ENCODE assay signal across 25 mouse cellular contexts in genomic region chr12:83949043-83949442, GRCm38 (mm10). TPM values are rescaled to one million over a fixed set of nuclear protein-coding genes. Genes with fewer than 3 reads are reported as not detected.
DNase-seq lines count a peak whose midpoint lies in the region; ATAC-seq and TF ChIP-seq lines count a peak whose summit lies in the region.
"Had no signal": no experiment of that assay in that cellular context is flagged by ENCODE, and none has a peak within 500 bp of the region (broad histone marks: within the 10 kb centered on the region; RNA-seq: fewer than 3 reads in every experiment).

No protein-coding gene starts in this region.

- peaks cover 3% of the 10 kb centered on the region for H3K9me3 ChIP-seq in G1E (replicated peaks)
- H3K9me3 ChIP-seq in liver, embryonic 11.5 days (ENCODE audit: control insufficient read depth, low read length): no peaks in the 10 kb centered on the region
- H3K9me3 ChIP-seq: embryonic facial prominence, embryonic 12.5 days; hindbrain, embryonic 12.5 days; lung, embryonic 15.5 days; midbrain, embryonic 12.5 days; neural tube, embryonic 13.5 days had no signal

- WGBS in bone marrow, adult 2 months: 35% methylated on average over 4 of the region's 4 CpGs
- 40% methylated on average over 4 of the region's 4 CpGs for WGBS in liver, embryonic 11.5 days

- no peak overlapping the region for H3K9ac ChIP-seq in liver, embryonic 11.5 days (ENCODE audit: low read depth, low read length)
- H3K9ac ChIP-seq: hindbrain, embryonic 12.5 days; limb, embryonic 12.5 days; lung, embryonic 15.5 days; midbrain, embryonic 12.5 days; neural tube, embryonic 13.5 days had no signal

- H3K36me3 ChIP-seq in G1E (replicated peaks): peaks cover 28% of the 10 kb centered on the region
- peaks cover 8% of the 10 kb centered on the region; the same call in 1 of the 2 replicates for H3K36me3 ChIP-seq in liver, embryonic 11.5 days (ENCODE audit: control insufficient read depth, insufficient read depth, low read length)
- H3K36me3 ChIP-seq: embryonic facial prominence, embryonic 12.5 days had no signal

- TF ChIP-seq POLR2A in bone marrow, adult 2 months (IDR thresholded peaks at IDR 0.05; ENCODE audit: borderline replicate concordance, control insufficient read depth, low read depth, low read length): no peak

- TF ChIP-seq CTCF in G1E (IDR thresholded peaks at IDR 0.05; ENCODE audit: low read depth, low read length): no peak
- no peak for TF ChIP-seq CTCF in bone marrow, adult 2 months (IDR thresholded peaks at IDR 0.05; ENCODE audit: control insufficient read depth, insufficient read depth, low read length)

- peak; percentile 72 for ATAC-seq in G1E (ENCODE audit: extremely low read depth, insufficient number of reproducible peaks, low FRiP score, poor library complexity, severe bottlenecking)
- no peak; the same call in 1 of the 2 replicates for ATAC-seq in liver, embryonic 11.5 days (replicated peaks; ENCODE audit: low FRiP score)
- ATAC-seq in megakaryocyte, adult 5-6 weeks (ENCODE audit: poor library complexity, severe bottlenecking): 0 out of 2 replicates have a peak, but pooled peaks have one; percentile 20
- ATAC-seq: CD4-positive, CD25-positive, alpha-beta regulatory T cell, adult 4 months; intestine, postnatal 0 days had no signal

- H3K4me1 ChIP-seq in G1E (ENCODE audit: insufficient read depth, low read depth, low read length): peaks cover 61% of the 10 kb centered on the region
- H3K4me1 ChIP-seq in bone marrow, adult 2 months (ENCODE audit: control insufficient read depth, insufficient read depth, low read length): peaks cover 4% of the 10 kb centered on the region; the same call in 1 of the 2 replicates
- H3K4me1 ChIP-seq in liver, embryonic 11.5 days (replicated peaks; ENCODE audit: control insufficient read depth, insufficient read depth, low read length): peaks cover 36% of the 10 kb centered on the region

- H3K27me3 ChIP-seq in G1E (ENCODE audit: insufficient read depth, low read length): no peaks in the 10 kb centered on the region
- H3K27me3 ChIP-seq in liver, embryonic 11.5 days (replicated peaks; ENCODE audit: control insufficient read depth, insufficient read depth, low read length): no peaks in the 10 kb centered on the region
- H3K27me3 ChIP-seq: embryonic facial prominence, embryonic 12.5 days; hindbrain, embryonic 12.5 days; limb, embryonic 12.5 days; lung, embryonic 15.5 days; neural tube, embryonic 13.5 days had no signal

- peak overlapping the region; percentile 87; the same call in 1 of the 2 replicates for H3K4me3 ChIP-seq in G1E (ENCODE audit: low read depth, low read length)
- no peak overlapping the region for H3K4me3 ChIP-seq in bone marrow, adult 2 months (replicated peaks; ENCODE audit: control insufficient read depth, low read depth, low read length)
- peak overlapping the region; percentile 93 for H3K4me3 ChIP-seq in liver, embryonic 11.5 days (ENCODE audit: low read depth, low read length)
- H3K4me3 ChIP-seq: midbrain, embryonic 12.5 days had no signal

- H3K4me2 ChIP-seq in liver, embryonic 11.5 days: peak overlapping the region; percentile 95

- DNase-seq in G1E (ENCODE audit: low spot score): peak; percentile 88
- no peak for DNase-seq in liver, embryonic 11.5 days (ENCODE audit: low spot score)
- DNase-seq in retina, embryonic 14.5 days (ENCODE audit: low spot score): no peak
- no peak for DNase-seq in lung, postnatal 10 days
- no peak for DNase-seq in thymus, adult 18-20 months
- DNase-seq: cerebellum, adult 8-10 months; gastrocnemius, postnatal 10 days; layer of hippocampus, adult 9-11 months; right cerebral cortex, postnatal 14 days; thymus, postnatal 14 days had no signal

- H3K27ac ChIP-seq in bone marrow, adult 2 months (ENCODE audit: control insufficient read depth, insufficient read depth, low read depth, low read length, poor library complexity): peak overlapping the region; percentile 79; the same call in 1 of the 2 replicates
- H3K27ac ChIP-seq in liver, embryonic 11.5 days (ENCODE audit: low read depth, low read length): no peak overlapping the region
- H3K27ac ChIP-seq: embryonic facial prominence, embryonic 12.5 days; hindbrain, embryonic 12.5 days; midbrain, embryonic 12.5 days; neural tube, embryonic 13.5 days; stomach, postnatal 0 days had no signal

RNA-seq across cellular contexts. Expression of gene Riox1, which starts 1.4 kb away (rescaled TPM):
- total RNA-seq in G1E (2014; fragmentation: Nextera tagmentation): 25.8 and 30.6 TPM in 2 replicates
- total RNA-seq in G1E (2017): 28.0 and 35.7 TPM in 2 replicates
- polyA plus RNA-seq in G1E (2012): 107 and 138 TPM in 2 replicates
- polyA plus RNA-seq in bone marrow, adult 2 months (2011; ENCODE audit: insufficient read depth, insufficient read length, low replicate concordance, missing spikeins): 7.0 and 15.2 TPM in 2 replicates
- 24.7 and 25.2 TPM in 2 replicates for polyA plus RNA-seq in liver, embryonic 11.5 days (2014; fragmentation: Nextera tagmentation; extraction: Ambion mirVana)
- 10.1 and 11.2 TPM in 2 replicates for total RNA-seq in megakaryocyte, adult 5-6 weeks (2015)
- 10.1 and 13.4 TPM in 2 replicates for total RNA-seq in megakaryocyte, adult 5-6 weeks (2017)

RNA-seq across cellular contexts. Expression of gene Numb, which starts 27.3 kb away (rescaled TPM):
- total RNA-seq in G1E (2014; fragmentation: Nextera tagmentation) (50.2 and 65.8 TPM in 2 replicates), G1E (2017) (52.8 and 58.1 TPM in 2 replicates)
- polyA plus RNA-seq in G1E (2012): 34.4 and 40.1 TPM in 2 replicates
- polyA plus RNA-seq in bone marrow, adult 2 months (2011; ENCODE audit: insufficient read depth, insufficient read length, low replicate concordance, missing spikeins): 6.0 and 15.1 TPM in 2 replicates
- 25.2 and 26.8 TPM in 2 replicates for polyA plus RNA-seq in liver, embryonic 11.5 days (2014; fragmentation: Nextera tagmentation; extraction: Ambion mirVana)
- 28.4 and 35.7 TPM in 2 replicates for total RNA-seq in megakaryocyte, adult 5-6 weeks (2015)
- total RNA-seq in megakaryocyte, adult 5-6 weeks (2017): 34.4 and 36.0 TPM in 2 replicates

RNA-seq across cellular contexts. Expression of gene Heatr4, which starts 35.6 kb away (rescaled TPM):
- total RNA-seq in G1E (2014; fragmentation: Nextera tagmentation): not detected in 2 replicates
- 0.06 and 0.22 TPM in 2 replicates for total RNA-seq in G1E (2017)
- polyA plus RNA-seq in G1E (2012): not detected in 2 replicates
- polyA plus RNA-seq in bone marrow, adult 2 months (2011; ENCODE audit: insufficient read depth, insufficient read length, low replicate concordance, missing spikeins): not detected in 2 replicates
- polyA plus RNA-seq in liver, embryonic 11.5 days (2014; fragmentation: Nextera tagmentation; extraction: Ambion mirVana): not detected in 2 replicates
- not detected in 2 replicates for total RNA-seq in megakaryocyte, adult 5-6 weeks (2015)
- not detected in 2 replicates for total RNA-seq in megakaryocyte, adult 5-6 weeks (2017)
- total RNA-seq: common myeloid progenitor, adult 5-6 weeks; gastrocnemius, postnatal 10 days; heart, adult 8-10 months had no signal
- polyA plus RNA-seq: CD4-positive, CD25-positive, alpha-beta regulatory T cell, adult 4 months; embryonic facial prominence, embryonic 12.5 days; forebrain, embryonic 10.5 days; hindbrain, embryonic 12.5 days; kidney, postnatal 0 days; limb, embryonic 12.5 days; lung, embryonic 15.5 days; midbrain, embryonic 12.5 days; neural tube, embryonic 13.5 days; stomach, postnatal 0 days had no signal

RNA-seq across cellular contexts. Expression of gene Acot2, which starts 38.6 kb away (rescaled TPM):
- not detected in 2 replicates for total RNA-seq in G1E (2014; fragmentation: Nextera tagmentation)
- total RNA-seq in G1E (2017): 0.22 TPM in 1 of 2 replicates, not detected in the other
- polyA plus RNA-seq in G1E (2012): 0.02 TPM in 1 of 2 replicates, not detected in the other
- 1.2 and 3.5 TPM in 2 replicates for polyA plus RNA-seq in bone marrow, adult 2 months (2011; ENCODE audit: insufficient read depth, insufficient read length, low replicate concordance, missing spikeins)
- 22.5 and 22.6 TPM in 2 replicates for polyA plus RNA-seq in liver, embryonic 11.5 days (2014; fragmentation: Nextera tagmentation; extraction: Ambion mirVana)
- 4.2 and 8.0 TPM in 2 replicates for total RNA-seq in megakaryocyte, adult 5-6 weeks (2015)
- 1.4 and 5.4 TPM in 2 replicates for total RNA-seq in megakaryocyte, adult 5-6 weeks (2017)
